19 mouse cellular contexts compared by ENCODE assay signal in genomic region chr11:89253973-89254372, GRCm38 (mm10). TPM values are rescaled to one million over a fixed set of nuclear protein-coding genes. Genes with fewer than 3 reads are reported as not detected.
"Had no signal": no experiment of that assay in that cellular context is flagged by ENCODE, and none has a peak within 500 bp of the region (broad histone marks: within the 10 kb centered on the region; RNA-seq: fewer than 3 reads in every experiment).

No protein-coding gene starts in this region.

- H3K9me3 ChIP-seq: midbrain, embryonic 10.5 days; midbrain, embryonic 12.5 days; stomach, embryonic 15.5 days had no signal

- H3K4me1 ChIP-seq: stomach, embryonic 15.5 days had no signal

- H3K4me3 ChIP-seq: midbrain, embryonic 10.5 days; midbrain, embryonic 12.5 days; neural tube, embryonic 12.5 days; stomach, embryonic 15.5 days had no signal

- H3K27ac ChIP-seq: midbrain, embryonic 10.5 days; midbrain, embryonic 12.5 days; neural tube, embryonic 12.5 days; stomach, embryonic 15.5 days; stomach, postnatal 0 days had no signal

- ATAC-seq: midbrain, embryonic 16.5 days had no signal

- H3K9ac ChIP-seq: lung, embryonic 14.5 days; midbrain, embryonic 12.5 days; neural tube, embryonic 12.5 days; stomach, embryonic 15.5 days had no signal

- DNase-seq: lung, adult 18-20 months; lung, embryonic 14.5 days; lung, postnatal 10 days; lung, postnatal 4 days; midbrain, embryonic 14.5 days; right cerebral cortex, postnatal 14 days; thymus, adult 2 months; thymus, postnatal 25 days; thymus, postnatal 4 days had no signal

- H3K36me3 ChIP-seq: midbrain, embryonic 10.5 days; midbrain, embryonic 12.5 days; neural tube, embryonic 12.5 days; stomach, embryonic 15.5 days had no signal

- H3K27me3 ChIP-seq: neural tube, embryonic 12.5 days; stomach, embryonic 15.5 days had no signal

- H3K4me2 ChIP-seq: lung, embryonic 14.5 days; midbrain, embryonic 12.5 days; neural tube, embryonic 12.5 days; stomach, embryonic 15.5 days had no signal

RNA-seq across cellular contexts. Expression of gene Nog, which starts 48.2 kb away (rescaled TPM):
- total RNA-seq: megakaryocyte-erythroid progenitor cell, adult 5-6 weeks; neutrophil, adult 5-6 weeks had no signal
- polyA plus RNA-seq: liver, embryonic 16.5 days; testis, adult 2 months had no signal
